Mouse (Mus musculus): Measurements from ENCODE around the gene Nup210.

The Nup210 gene

GRCm38 (mm10) chr6:91046184-91046583, 70.4 kb downstream of the Nup210 start:
- in situ Hi-C loops (cut with MboI, MseI), result no loop called here

GRCm38 (mm10) chr6:91044628-91045331, 71.8 kb downstream of the Nup210 start:
- in situ Hi-C loops (cut with MboI, MseI), result no loop called here

GRCm38 (mm10) chr6:91041287-91041686, 75.3 kb downstream of the Nup210 start:
- in situ Hi-C loops (cut with MboI, MseI), result no loop called here

GRCm38 (mm10) chr6:91028256-91028655, 88.4 kb downstream of the Nup210 start:
- in situ Hi-C loops (cut with MboI, MseI), result no loop called here

GRCm38 (mm10) chr6:91020810-91021209, 95.8 kb downstream of the Nup210 start:
- in situ Hi-C loops (cut with MboI, MseI), result no loop called here

GRCm38 (mm10) chr6:91016600-91017230, 99.9 kb downstream of the Nup210 start:
- in situ Hi-C loops (cut with MboI, MseI), result no loop called here

- in situ Hi-C loops (cut with MboI, MseI), result no loop called here
Measured at GRCm38 (mm10) chr6:91014198-91014958, 102.3 kb downstream of the Nup210 start.

- in situ Hi-C loops (cut with MboI, MseI), result no loop called here
Measured at GRCm38 (mm10) chr6:91012458-91012857, 104.2 kb downstream of the Nup210 start.

GRCm38 (mm10) chr6:91011568-91011967, 105.1 kb downstream of the Nup210 start:
- in situ Hi-C loops (cut with MboI, MseI), result no loop called here

GRCm38 (mm10) chr6:91008284-91008830, 108.3 kb downstream of the Nup210 start:
- in situ Hi-C loops (cut with MboI, MseI), result no loop called here

- in situ Hi-C loops (cut with MboI, MseI), result no loop called here
Measured at GRCm38 (mm10) chr6:91007207-91007606, 109.4 kb downstream of the Nup210 start.

GRCm38 (mm10) chr6:91004157-91004556, 112.5 kb downstream of the Nup210 start:
- in situ Hi-C loops (cut with MboI, MseI), result no loop called here

- in situ Hi-C loops (cut with MboI, MseI), result no loop called here
Measured at GRCm38 (mm10) chr6:91003310-91003995, 113.2 kb downstream of the Nup210 start.

- in situ Hi-C loops (cut with MboI, MseI), result no loop called here
Measured at GRCm38 (mm10) chr6:91001566-91001965, 115.1 kb downstream of the Nup210 start.

GRCm38 (mm10) chr6:91000819-91001525, 115.7 kb downstream of the Nup210 start:
- in situ Hi-C loops (cut with MboI, MseI), result no loop called here

- in situ Hi-C loops (cut with MboI, MseI), result no loop called here
Measured at GRCm38 (mm10) chr6:90999176-90999575, 117.5 kb downstream of the Nup210 start.

- in situ Hi-C loops (cut with MboI, MseI), result no loop called here
Measured at GRCm38 (mm10) chr6:90997025-90997424, 119.6 kb downstream of the Nup210 start.

GRCm38 (mm10) chr6:90996181-90996580, 120.4 kb downstream of the Nup210 start:
- in situ Hi-C loops (cut with MboI, MseI), result no loop called here

GRCm38 (mm10) chr6:90988648-90989317, 127.8 kb downstream of the Nup210 start, which contains the start of gene Iqsec1:
Iqsec1 (minus strand) TSS chr6:90988685.
- in situ Hi-C loops (cut with MboI, MseI), result no loop called here

- in situ Hi-C loops (cut with MboI, MseI), result no loop called here
Measured at GRCm38 (mm10) chr6:90988299-90988625, 128.4 kb downstream of the Nup210 start.

Measured in T-helper 17 cell (primary cell).